Mouse (Mus musculus): ENCODE data around the gene Ccdc148. TPM values are rescaled to one million over a fixed set of nuclear protein-coding genes. Genes with fewer than 3 reads are reported as not detected.

Gene Ccdc148
- polyA plus RNA-seq, 1 experiment: 0.06 TPM

DNA sequence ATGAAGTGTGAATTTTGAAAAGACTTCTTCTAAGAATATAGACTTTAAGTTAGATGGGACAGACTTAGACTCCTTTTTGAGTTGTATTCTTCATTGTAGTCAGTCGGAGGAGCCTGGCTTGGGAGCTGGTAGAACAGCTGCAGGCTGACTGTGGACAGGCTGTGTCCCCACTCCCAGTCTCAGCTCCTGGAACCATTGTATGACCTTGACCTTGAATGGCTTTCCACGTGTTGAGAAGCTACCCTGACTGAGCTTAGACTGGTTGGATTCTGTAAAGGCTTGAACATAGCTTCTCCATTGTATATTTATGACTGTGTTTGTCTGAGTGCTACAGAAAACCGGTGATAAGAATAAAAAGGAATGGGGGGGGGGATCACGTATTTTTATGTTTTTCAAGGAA is 36.7 kb upstream of the Ccdc148 start:
- Histone ChIP-seq H3K79me2 (ENCODE audit: control insufficient read depth, insufficient read depth) (peaks cover 52% of the 10 kb centered on the region), H3K36me3 (ENCODE audit: control insufficient read depth, insufficient read depth) (no peaks in the 10 kb centered on the region), H3ac (ENCODE audit: control insufficient read depth, insufficient read length) (no peak overlapping the region), H3K27me3 (ENCODE audit: control insufficient read depth, insufficient read depth, insufficient read length) (no peaks in the 10 kb centered on the region), H3K4me2 (ENCODE audit: low read depth) (no peak overlapping the region), H3K4me3 (no peak overlapping the region)
- TF ChIP-seq E2F4 (IDR thresholded peaks at IDR 0.05; ENCODE audit: insufficient read depth): no peak
- TF ChIP-seq POLR2AphosphoS2 (IDR thresholded peaks at IDR 0.05; ENCODE audit: insufficient read length, low read depth): no peak
- TF ChIP-seq MYOG (IDR thresholded peaks at IDR 0.05; ENCODE audit: control insufficient read depth in 1 of 3, insufficient read depth in 1 of 3, insufficient read length in 2 of 3, low read depth in 2 of 3): peak in 1 of 3 experiments; percentile 15
- peak in 1 of 3 experiments; percentile 13 for TF ChIP-seq MYOD1 (IDR thresholded peaks at IDR 0.05; ENCODE audit: control insufficient read depth in 1 of 3, insufficient read length in 2 of 3, low read depth in 2 of 3)
- no peak for TF ChIP-seq SRF (IDR thresholded peaks at IDR 0.05; ENCODE audit: control insufficient read depth, insufficient read length, low read depth)
- TF ChIP-seq MAX (IDR thresholded peaks at IDR 0.05; ENCODE audit: low read depth): no peak

DNA sequence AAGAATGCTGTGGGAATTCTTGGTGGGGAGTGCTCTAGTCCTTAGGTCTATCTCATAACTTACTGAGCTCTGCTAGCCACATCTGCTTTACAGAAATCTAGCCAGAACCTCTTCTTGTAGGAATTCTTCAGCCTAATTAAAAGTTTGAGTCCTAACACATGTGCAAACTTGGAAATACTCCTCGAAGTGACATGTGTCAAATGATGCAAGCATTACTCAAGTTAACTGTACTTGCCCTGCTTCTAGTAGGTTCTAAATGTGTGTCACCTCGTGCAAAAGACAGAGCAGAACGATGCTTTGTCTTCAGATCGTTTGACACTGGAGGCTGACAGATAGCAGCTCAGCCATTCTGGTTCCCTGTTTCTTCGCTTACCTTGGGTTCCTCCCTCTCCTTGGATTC is 32.6 kb upstream of the Ccdc148 start:
- Histone ChIP-seq H3K36me3 (ENCODE audit: control insufficient read depth, insufficient read depth) (no peaks in the 10 kb centered on the region), H3K4me3 (no peak overlapping the region), H3K79me2 (ENCODE audit: control insufficient read depth, insufficient read depth) (peaks cover 39% of the 10 kb centered on the region), H3K4me2 (ENCODE audit: low read depth) (no peak overlapping the region), H3K27me3 (ENCODE audit: control insufficient read depth, insufficient read depth, insufficient read length) (no peaks in the 10 kb centered on the region), H3ac (ENCODE audit: control insufficient read depth, insufficient read length) (no peak overlapping the region)
- TF ChIP-seq MYOG (IDR thresholded peaks at IDR 0.05; ENCODE audit: control insufficient read depth in 1 of 3, insufficient read depth in 1 of 3, insufficient read length in 2 of 3, low read depth in 2 of 3) (no peak), TCF3 (IDR thresholded peaks at IDR 0.05; ENCODE audit: insufficient read length, low read depth) (no peak), CEBPB (IDR thresholded peaks at IDR 0.05; ENCODE audit: insufficient read depth, poor library complexity, severe bottlenecking) (no peak), TCF12 (IDR thresholded peaks at IDR 0.05; ENCODE audit: insufficient read depth, poor library complexity, severe bottlenecking) (no peak), SRF (IDR thresholded peaks at IDR 0.05; ENCODE audit: control insufficient read depth, insufficient read length, low read depth) (no peak), E2F4 (IDR thresholded peaks at IDR 0.05; ENCODE audit: insufficient read depth) (no peak), POLR2AphosphoS2 (IDR thresholded peaks at IDR 0.05; ENCODE audit: insufficient read length, low read depth) (no peak), POLR2A (IDR thresholded peaks at IDR 0.05; ENCODE audit: insufficient read length, low read depth) (no peak), USF1 (IDR thresholded peaks at IDR 0.05; ENCODE audit: low read depth) (no peak), MYOD1 (IDR thresholded peaks at IDR 0.05; ENCODE audit: control insufficient read depth in 1 of 3, insufficient read length in 2 of 3, low read depth in 2 of 3) (no peak), REST (IDR thresholded peaks at IDR 0.05; ENCODE audit: insufficient read depth, insufficient read length) (no peak), MAX (IDR thresholded peaks at IDR 0.05; ENCODE audit: low read depth) (no peak)

DNA sequence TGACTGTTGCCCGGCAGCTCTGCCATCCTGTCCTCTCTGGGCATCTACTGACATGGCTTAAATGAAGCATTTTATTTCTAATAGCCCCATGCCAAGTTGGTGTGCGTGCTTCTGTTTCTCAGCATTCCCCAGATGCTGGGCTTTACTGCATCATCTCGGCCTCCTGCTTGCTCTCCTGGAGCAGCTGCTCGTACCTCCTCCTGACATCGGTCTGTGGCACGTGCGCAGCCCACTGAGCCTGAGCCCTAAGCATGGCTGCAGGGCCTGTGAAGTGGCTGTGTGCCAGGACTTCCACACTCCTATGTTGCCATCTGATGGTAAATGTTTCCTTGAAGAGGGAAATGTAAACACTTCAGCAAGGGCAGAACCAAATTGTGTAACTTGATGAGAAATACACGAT is 31.0 kb upstream of the Ccdc148 start:
- Histone ChIP-seq H3K4me3 (no peak overlapping the region), H3K27me3 (ENCODE audit: control insufficient read depth, insufficient read depth, insufficient read length) (no peaks in the 10 kb centered on the region), H3ac (ENCODE audit: control insufficient read depth, insufficient read length) (no peak overlapping the region), H3K4me2 (ENCODE audit: low read depth) (no peak overlapping the region), H3K36me3 (ENCODE audit: control insufficient read depth, insufficient read depth) (peaks cover 4% of the 10 kb centered on the region), H3K79me2 (ENCODE audit: control insufficient read depth, insufficient read depth) (peaks cover 41% of the 10 kb centered on the region)
- TF ChIP-seq MYOG (IDR thresholded peaks at IDR 0.05; ENCODE audit: control insufficient read depth in 1 of 3, insufficient read depth in 1 of 3, insufficient read length in 2 of 3, low read depth in 2 of 3): no peak
- TF ChIP-seq E2F4 (IDR thresholded peaks at IDR 0.05; ENCODE audit: insufficient read depth): no peak
- TF ChIP-seq TCF12 (IDR thresholded peaks at IDR 0.05; ENCODE audit: insufficient read depth, poor library complexity, severe bottlenecking): no peak
- no peak for TF ChIP-seq MAX (IDR thresholded peaks at IDR 0.05; ENCODE audit: low read depth)
- TF ChIP-seq USF1 (IDR thresholded peaks at IDR 0.05; ENCODE audit: low read depth): no peak
- TF ChIP-seq POLR2A (IDR thresholded peaks at IDR 0.05; ENCODE audit: insufficient read length, low read depth): no peak
- no peak for TF ChIP-seq REST (IDR thresholded peaks at IDR 0.05; ENCODE audit: insufficient read depth, insufficient read length)
- no peak for TF ChIP-seq POLR2AphosphoS2 (IDR thresholded peaks at IDR 0.05; ENCODE audit: insufficient read length, low read depth)
- no peak for TF ChIP-seq TCF3 (IDR thresholded peaks at IDR 0.05; ENCODE audit: insufficient read length, low read depth)
- no peak for TF ChIP-seq CEBPB (IDR thresholded peaks at IDR 0.05; ENCODE audit: insufficient read depth, poor library complexity, severe bottlenecking)
- no peak for TF ChIP-seq SRF (IDR thresholded peaks at IDR 0.05; ENCODE audit: control insufficient read depth, insufficient read length, low read depth)
- no peak for TF ChIP-seq MYOD1 (IDR thresholded peaks at IDR 0.05; ENCODE audit: control insufficient read depth in 1 of 3, insufficient read length in 2 of 3, low read depth in 2 of 3)

DNA sequence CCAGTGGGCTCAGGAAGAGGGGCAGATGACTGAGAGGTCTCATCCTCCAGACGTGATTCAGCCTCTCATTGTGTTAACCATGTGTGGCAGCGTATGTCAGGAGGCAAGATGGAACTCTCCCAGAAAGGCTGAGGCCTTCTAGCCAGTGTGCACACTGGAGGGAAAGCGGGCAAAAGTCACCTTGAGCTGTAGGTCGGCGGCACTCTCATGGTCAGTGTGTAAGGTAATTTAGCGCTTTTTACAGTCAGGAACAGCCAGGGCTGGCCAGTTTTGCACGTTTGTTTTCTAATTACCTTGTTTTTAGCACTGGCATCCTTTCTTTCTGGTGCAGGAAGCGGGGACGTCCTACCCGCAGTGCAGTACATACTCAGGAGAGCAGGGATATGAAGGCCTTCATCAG is 29.7 kb upstream of the Ccdc148 start:
- H3K27me3 ChIP-seq (ENCODE audit: control insufficient read depth, insufficient read depth, insufficient read length): no peaks in the 10 kb centered on the region
- H3ac ChIP-seq (ENCODE audit: control insufficient read depth, insufficient read length): no peak overlapping the region
- no peak overlapping the region for H3K4me2 ChIP-seq (ENCODE audit: low read depth)
- TF ChIP-seq CEBPB (IDR thresholded peaks at IDR 0.05; ENCODE audit: insufficient read depth, poor library complexity, severe bottlenecking): no peak
- TF ChIP-seq MYOG (IDR thresholded peaks at IDR 0.05; ENCODE audit: control insufficient read depth in 1 of 3, insufficient read depth in 1 of 3, insufficient read length in 2 of 3, low read depth in 2 of 3): no peak
- no peak for TF ChIP-seq E2F4 (IDR thresholded peaks at IDR 0.05; ENCODE audit: insufficient read depth)
- H3K36me3 ChIP-seq (ENCODE audit: control insufficient read depth, insufficient read depth): peaks cover 4% of the 10 kb centered on the region
- peaks cover 49% of the 10 kb centered on the region for H3K79me2 ChIP-seq (ENCODE audit: control insufficient read depth, insufficient read depth)
- H3K4me3 ChIP-seq: no peak overlapping the region

DNA sequence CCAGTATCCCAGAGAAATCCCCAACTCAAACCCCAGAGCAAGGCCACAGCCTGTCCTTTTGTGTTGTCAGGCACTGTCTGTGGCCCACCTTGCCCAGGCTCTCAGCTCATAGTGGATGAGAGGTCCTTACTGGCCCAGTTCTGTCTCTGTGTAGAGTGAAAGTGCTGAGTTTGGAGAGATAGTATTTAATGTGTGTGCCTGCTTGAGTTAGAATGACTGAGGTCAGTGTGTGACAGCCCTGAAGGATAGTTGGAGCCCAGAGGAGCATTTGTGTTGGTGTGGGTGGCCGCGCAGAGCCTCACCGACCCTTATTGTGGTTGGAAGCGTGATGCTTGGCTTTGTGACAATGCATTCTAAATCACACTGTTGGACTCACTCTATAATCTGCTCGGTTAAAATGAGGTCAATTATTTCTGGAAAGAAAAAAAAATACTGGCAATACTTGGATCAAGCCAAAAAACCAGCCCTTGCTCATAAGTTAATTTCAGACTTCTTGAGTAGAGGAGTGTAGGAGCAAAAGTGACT is 29.2 kb upstream of the Ccdc148 start:
- Histone ChIP-seq H3K4me3 (no peak overlapping the region), H3ac (ENCODE audit: control insufficient read depth, insufficient read length) (no peak overlapping the region), H3K36me3 (ENCODE audit: control insufficient read depth, insufficient read depth) (peaks cover 4% of the 10 kb centered on the region), H3K79me2 (ENCODE audit: control insufficient read depth, insufficient read depth) (peaks cover 49% of the 10 kb centered on the region), H3K4me2 (ENCODE audit: low read depth) (no peak overlapping the region), H3K27me3 (ENCODE audit: control insufficient read depth, insufficient read depth, insufficient read length) (no peaks in the 10 kb centered on the region)
- TF ChIP-seq REST (IDR thresholded peaks at IDR 0.05; ENCODE audit: insufficient read depth, insufficient read length) (no peak), USF1 (IDR thresholded peaks at IDR 0.05; ENCODE audit: low read depth) (no peak), POLR2A (IDR thresholded peaks at IDR 0.05; ENCODE audit: insufficient read length, low read depth) (no peak), E2F4 (IDR thresholded peaks at IDR 0.05; ENCODE audit: insufficient read depth) (no peak), CEBPB (IDR thresholded peaks at IDR 0.05; ENCODE audit: insufficient read depth, poor library complexity, severe bottlenecking) (no peak), SRF (IDR thresholded peaks at IDR 0.05; ENCODE audit: control insufficient read depth, insufficient read length, low read depth) (no peak), MYOD1 (IDR thresholded peaks at IDR 0.05; ENCODE audit: control insufficient read depth in 1 of 3, insufficient read length in 2 of 3, low read depth in 2 of 3) (no peak)

Measured in myocyte (in vitro differentiated cells).